Mouse (Mus musculus) kidney, postnatal 0 days (tissue): ENCODE results near the gene Spats2. TPM values are rescaled to one million over a fixed set of nuclear protein-coding genes. Genes with fewer than 3 reads are reported as not detected.
"Not testable (repeated sequence)": the region's sequence is repeated elsewhere in the genome, so short reads cannot be mapped to it uniquely, and the experiment has no call there.

Experiments used
- ATAC-seq: fragments of 200-750 bp; cut with Nextera tagmentation; replicated peaks from 2 replicates; pipeline ENCODE4 v1.8.0; 2017; ENCODE audit warnings: low read depth, moderate number of reproducible peaks, moderate TSS enrichment, moderate library complexity; ENCODE audit not compliant: low FRiP score
- DNase-seq: peaks from one replicate; pipeline ENCODE4 v3.0.0-alpha.2; 2016; ENCODE audit warnings: low spot score
- H3K27ac ChIP-seq: fragments of 300-500 bp; sonication (generic); 2 replicates; pipeline ENCODE4 v1.5.1; 2014; ENCODE audit warnings: mild to moderate bottlenecking
- H3K27me3 ChIP-seq: fragments of 300-500 bp; sonication (generic); 2 replicates; pipeline ENCODE4 v1.6.1; 2014; ENCODE audit warnings: low read length, mixed read lengths; ENCODE audit not compliant: insufficient read depth
- H3K36me3 ChIP-seq: fragments of 300-500 bp; sonication (generic); 2 replicates; pipeline ENCODE4 v1.6.1; 2014; ENCODE audit warnings: low read length, mixed read lengths; ENCODE audit not compliant: insufficient read depth
- H3K4me1 ChIP-seq: fragments of 300-500 bp; sonication (generic); replicated peaks from 2 replicates; pipeline ENCODE4 v1.6.1; 2014; ENCODE audit warnings: antibody characterized with exemption, low read length, mixed read lengths; ENCODE audit not compliant: insufficient read depth
- H3K4me2 ChIP-seq: fragments of 300-500 bp; sonication (generic); 2 replicates; pipeline ENCODE4 v1.6.1; 2014; ENCODE audit warnings: mild to moderate bottlenecking, low read length, moderate library complexity, mixed read lengths
- H3K4me3 ChIP-seq: fragments of 300-500 bp; sonication (generic); replicated peaks from 2 replicates; pipeline ENCODE4 v1.5.1; 2014; ENCODE audit warnings: low read depth, low read length
- H3K9ac ChIP-seq: fragments of 300-500 bp; sonication (generic); 2 replicates; pipeline ENCODE4 v1.6.1; 2014; ENCODE audit warnings: low read depth, low read length
- H3K9me3 ChIP-seq: fragments of 300-500 bp; sonication (generic); replicated peaks from 2 replicates; pipeline ENCODE4 v1.6.1; 2016; ENCODE audit warnings: low read length, inconsistent platforms, mixed read lengths
- CTCF ChIP-seq: IDR thresholded peaks from 2 replicates; pipeline ENCODE4 v1.5.1; 2016; ENCODE audit warnings: antibody characterized with exemption, low read depth, mild to moderate bottlenecking, moderate library complexity
- WGBS: fragments of 180-500 bp; shearing (Covaris S2); extraction: QIAGEN DNeasy Blood & Tissue Kit; methylation state at CpG from one replicate; pipeline ENCODE4 v1.1.7; 2014; 5-methylcytosine and 5-hydroxymethylcytosine counted together
- polyA plus RNA-seq: library from polyadenylated mRNA; unstranded; fragments of >200 nt; fragmentation: Nextera tagmentation; extraction: Ambion mirVana; gene quantifications from 2 replicates; pipeline ENCODE4 v1.2.1, GENCODE M21; 2015

Gene Spats2
- polyA plus RNA-seq, 1 experiment from 2014 or later: 33.5 TPM

DNA sequence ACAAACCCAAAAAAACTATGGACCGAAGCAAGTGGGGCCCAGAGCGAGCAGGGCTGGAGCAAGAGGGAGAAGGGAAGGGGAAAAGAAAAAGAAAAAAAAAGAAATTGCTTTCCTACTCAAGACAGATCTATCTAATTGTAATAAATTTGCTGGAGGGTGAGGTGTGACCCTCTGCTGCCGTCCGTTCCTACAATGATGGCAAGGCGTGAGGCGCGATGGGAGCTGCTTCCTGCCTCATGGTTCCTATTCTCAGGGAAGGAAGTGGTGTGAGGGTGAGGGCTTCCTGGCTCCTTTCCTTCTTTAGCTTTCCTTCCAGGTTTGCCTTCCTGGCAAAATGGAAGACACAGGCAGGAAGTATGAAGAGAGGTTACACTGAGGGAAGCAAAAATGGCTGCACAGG lies 24.8 kb downstream of the Spats2 start:
- no peak for TF ChIP-seq CTCF
- no peaks in the 10 kb centered on the region for H3K27me3 ChIP-seq
- no peak for ATAC-seq
- H3K27ac ChIP-seq: no peak overlapping the region
- H3K4me1 ChIP-seq: no peaks in the 10 kb centered on the region
- peaks cover 21% of the 10 kb centered on the region for H3K36me3 ChIP-seq
- DNase-seq: no peak
- H3K9ac ChIP-seq: no peak overlapping the region
- 81% methylated on average over 7 of the region's 7 CpGs for WGBS
- no peaks in the 10 kb centered on the region for H3K9me3 ChIP-seq
- H3K4me3 ChIP-seq: no peak overlapping the region
- H3K4me2 ChIP-seq: no peak overlapping the region

DNA sequence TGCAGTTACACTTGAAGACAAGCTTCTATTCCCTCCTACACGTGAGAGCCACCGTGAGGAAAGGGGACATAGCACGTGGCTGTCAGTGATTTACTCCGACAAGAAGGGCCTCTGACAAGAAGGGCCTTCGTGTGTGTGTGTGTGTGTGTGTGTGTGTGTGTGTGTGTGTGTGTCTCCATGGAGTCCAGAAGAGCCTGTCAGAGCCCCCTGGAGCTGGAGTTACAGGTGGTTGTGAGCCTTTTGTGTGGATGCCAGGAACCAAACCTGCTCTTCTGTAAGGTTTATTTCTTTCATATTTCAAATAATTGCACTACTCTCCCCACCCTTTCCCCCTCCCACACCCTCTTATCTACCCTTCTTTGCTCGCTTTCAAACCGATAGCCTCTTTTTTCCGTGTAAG lies 25.6 kb downstream of the Spats2 start:
- H3K4me1 ChIP-seq: no peaks in the 10 kb centered on the region
- H3K9me3 ChIP-seq: no peaks in the 10 kb centered on the region
- DNase-seq: no peak
- WGBS: 66% methylated on average over 8 of the region's 8 CpGs
- no peak overlapping the region for H3K4me2 ChIP-seq
- H3K27me3 ChIP-seq: no peaks in the 10 kb centered on the region
- TF ChIP-seq CTCF: no peak
- H3K36me3 ChIP-seq: peaks cover 14% of the 10 kb centered on the region
- no peak for ATAC-seq
- H3K4me3 ChIP-seq: no peak overlapping the region
- no peak overlapping the region for H3K9ac ChIP-seq
- no peak overlapping the region for H3K27ac ChIP-seq

DNA sequence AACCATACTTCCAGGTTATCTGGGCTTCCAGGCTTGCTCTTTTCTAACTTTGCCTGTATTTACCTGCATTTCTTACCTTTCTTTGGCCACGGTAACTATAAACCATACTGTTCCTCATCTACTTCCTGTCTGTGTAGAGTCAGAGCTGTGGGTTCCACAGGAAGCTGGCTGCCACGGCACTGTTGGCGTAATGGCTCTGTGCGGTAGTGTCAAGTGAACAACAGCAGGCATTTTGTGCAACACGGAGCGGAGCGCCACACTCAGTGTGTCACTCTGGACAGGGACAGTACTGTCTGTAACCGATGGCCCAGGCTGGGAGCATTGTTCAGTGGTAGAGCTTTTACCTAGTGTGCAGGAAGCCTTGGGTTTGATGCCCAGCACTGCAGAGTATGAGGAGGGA lies 27.8 kb downstream of the Spats2 start:
- no peak for DNase-seq
- H3K9me3 ChIP-seq: no peaks in the 10 kb centered on the region
- H3K36me3 ChIP-seq: peaks cover 11% of the 10 kb centered on the region
- 93% methylated on average over 8 of the region's 8 CpGs for WGBS
- ATAC-seq: no peak
- no peaks in the 10 kb centered on the region for H3K27me3 ChIP-seq
- H3K4me3 ChIP-seq: no peak overlapping the region
- H3K4me2 ChIP-seq: no peak overlapping the region
- no peaks in the 10 kb centered on the region for H3K4me1 ChIP-seq
- H3K9ac ChIP-seq: no peak overlapping the region
- no peak for TF ChIP-seq CTCF
- H3K27ac ChIP-seq: no peak overlapping the region

DNA sequence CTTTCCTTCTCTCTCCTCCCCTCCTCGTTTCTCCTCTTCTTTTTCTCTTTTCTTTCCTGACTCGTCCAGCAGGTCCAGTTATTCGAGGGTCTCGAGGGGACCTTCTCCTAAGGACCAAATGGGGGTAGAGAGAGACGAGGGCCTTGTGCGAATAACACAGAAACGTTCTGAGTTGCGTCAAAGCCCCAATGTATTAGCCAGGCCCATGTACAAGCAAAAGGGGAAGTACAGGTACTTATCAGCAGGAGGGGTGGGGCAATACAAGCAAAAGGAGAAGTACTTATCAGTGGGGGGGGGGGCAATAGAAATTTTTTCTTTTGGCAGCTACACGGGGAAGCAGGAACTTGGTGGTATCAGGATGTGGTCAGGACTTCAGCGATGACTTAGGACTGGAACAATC lies 28.8 kb downstream of the Spats2 start:
- H3K4me2 ChIP-seq, H3K27me3 ChIP-seq, H3K4me3 ChIP-seq, H3K27ac ChIP-seq, H3K4me1 ChIP-seq, H3K9ac ChIP-seq, H3K9me3 ChIP-seq, ATAC-seq, DNase-seq: not testable (repeated sequence)
- WGBS: 93% methylated on average over 10 of the region's 10 CpGs
- peaks cover 11% of the 10 kb centered on the region for H3K36me3 ChIP-seq

DNA sequence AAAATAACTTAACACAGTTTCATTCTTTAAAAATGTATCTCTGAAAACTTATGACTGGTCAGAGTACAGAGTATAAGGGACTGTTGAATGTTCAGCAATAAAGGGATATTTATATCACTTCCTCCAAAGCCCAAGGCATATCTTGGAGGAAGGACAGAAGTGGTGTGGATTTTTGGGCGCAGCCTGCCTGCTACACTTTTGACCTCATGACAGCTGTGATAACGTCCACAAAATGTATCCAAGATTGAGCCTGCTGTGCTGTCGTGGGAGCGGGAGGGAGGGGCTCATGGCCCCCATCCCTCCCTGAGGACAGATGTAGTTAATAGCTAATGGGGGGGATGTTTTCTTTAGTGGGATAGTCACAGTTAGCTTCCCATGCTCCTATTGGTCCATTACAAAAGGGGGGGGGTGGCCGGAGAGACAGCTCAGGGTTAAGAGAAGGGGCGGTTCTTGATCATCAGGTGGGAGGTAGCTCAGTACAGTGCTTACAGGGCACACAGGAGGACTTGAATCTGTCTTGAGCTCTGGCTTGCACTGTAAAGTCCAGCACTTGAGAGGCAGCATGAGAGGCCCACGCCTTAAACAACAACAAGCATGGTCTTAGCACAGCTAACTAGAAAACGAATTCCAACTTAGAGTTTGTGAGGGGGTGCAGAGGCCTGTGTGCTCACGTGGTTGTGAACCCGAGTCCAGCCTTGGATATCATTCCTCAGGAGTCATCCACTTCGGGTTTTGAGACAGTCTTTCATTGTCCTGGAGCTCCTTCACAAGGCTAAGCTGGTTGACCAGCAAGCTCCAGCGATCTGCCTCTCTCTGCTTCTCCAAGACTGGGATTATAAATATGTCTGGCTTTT lies 38.0 kb downstream of the Spats2 start:
- Histone ChIP-seq H3K27ac (peak overlapping the region; percentile 57; the same call in 1 of the 2 replicates), H3K36me3 (peaks cover 11% of the 10 kb centered on the region), H3K27me3 (no peaks in the 10 kb centered on the region), H3K4me3 (no peak overlapping the region), H3K4me1 (no peaks in the 10 kb centered on the region), H3K4me2 (no peak overlapping the region), H3K9ac (no peak overlapping the region), H3K9me3 (no peaks in the 10 kb centered on the region)
- TF ChIP-seq CTCF: no peak
- ATAC-seq (0 out of 2 replicates have a peak, but pooled peaks have one; percentile 21), DNase-seq (peak; percentile 66)
- 58% methylated on average over 12 of the region's 12 CpGs for WGBS

DNA sequence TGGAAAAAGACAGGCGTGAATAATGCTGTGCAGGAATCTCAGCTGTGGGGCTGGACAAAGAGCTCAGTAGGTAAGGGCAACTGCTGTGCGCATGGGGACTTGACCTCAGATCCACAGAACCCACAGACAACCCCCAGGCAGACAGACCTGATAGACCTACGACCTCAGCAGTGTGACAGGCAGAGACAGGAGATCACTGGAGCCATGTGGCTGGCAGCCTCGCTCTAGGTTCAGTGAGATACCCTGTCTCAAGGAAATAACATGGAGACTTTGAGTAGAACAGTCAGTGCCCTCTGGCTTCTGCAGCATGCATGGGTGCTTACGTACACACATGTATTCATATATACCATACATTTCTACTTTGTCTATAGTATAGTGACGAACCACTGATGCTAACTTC lies 46.4 kb downstream of the Spats2 start:
- H3K4me3 ChIP-seq: no peak overlapping the region
- WGBS: 95% methylated on average over 6 of the region's 6 CpGs
- H3K4me1 ChIP-seq: no peaks in the 10 kb centered on the region
- H3K9me3 ChIP-seq: no peaks in the 10 kb centered on the region
- H3K27me3 ChIP-seq: no peaks in the 10 kb centered on the region
- ATAC-seq: no peak
- peaks cover 25% of the 10 kb centered on the region for H3K36me3 ChIP-seq
- no peak for DNase-seq
- H3K9ac ChIP-seq: no peak overlapping the region
- no peak for TF ChIP-seq CTCF
- no peak overlapping the region for H3K27ac ChIP-seq
- no peak overlapping the region for H3K4me2 ChIP-seq

DNA sequence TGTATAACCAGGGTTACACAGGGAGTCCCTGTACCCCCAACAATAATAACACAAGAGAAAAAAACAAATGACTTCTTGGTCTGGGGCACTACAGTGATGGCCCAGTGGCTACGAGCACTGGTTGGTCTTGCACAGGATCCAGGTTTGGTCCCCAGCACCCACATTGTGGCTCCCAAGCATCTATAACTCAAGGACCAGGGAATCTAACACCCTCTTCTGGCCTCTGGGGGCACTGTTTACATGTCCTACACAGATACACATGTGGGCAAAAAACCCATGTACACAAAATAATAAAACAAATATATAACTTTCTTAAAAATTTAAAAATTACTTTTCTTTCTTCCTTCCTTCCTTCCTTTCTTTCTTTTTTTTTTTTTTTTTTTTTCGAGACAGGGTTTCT lies 53.9 kb downstream of the Spats2 start:
- 89% methylated on average over 1 of the region's 2 CpGs for WGBS
- Histone ChIP-seq H3K4me3 (no peak overlapping the region), H3K4me2 (no peak overlapping the region), H3K27ac (no peak overlapping the region), H3K27me3 (no peaks in the 10 kb centered on the region), H3K9me3 (no peaks in the 10 kb centered on the region), H3K9ac (no peak overlapping the region), H3K36me3 (peaks cover 30% of the 10 kb centered on the region), H3K4me1 (no peaks in the 10 kb centered on the region)
- no peak for DNase-seq
- ATAC-seq: no peak
- peak; percentile 36; the same call in 1 of the 2 replicates for TF ChIP-seq CTCF
